In genomic region chr13:41865575-41865974, GRCm38 (mm10) we compare ENCODE assay signal across 11 mouse cellular contexts. TPM values are rescaled to one million over a fixed set of nuclear protein-coding genes. Genes with fewer than 3 reads are reported as not detected.
A peak's percentile ranks its signal among the peaks of the same experiment; 100 is the strongest.
DNase-seq lines count a peak whose midpoint lies in the region; TF ChIP-seq lines count a peak whose summit lies in the region.
"Had no signal": no experiment of that assay in that cellular context is flagged by ENCODE, and none has a peak within 500 bp of the region (broad histone marks: within the 10 kb centered on the region; RNA-seq: fewer than 3 reads in every experiment).

No protein-coding gene starts in this region.

- H3K36me3 ChIP-seq in forebrain, embryonic 10.5 days (replicated peaks) = no peaks in the 10 kb centered on the region

- no peak for TF ChIP-seq POLR2A in lung, adult 2 months (IDR thresholded peaks at IDR 0.05; ENCODE audit: borderline replicate concordance, extremely low read depth, low read depth, low read length)

- intact Hi-C loops in heart, postnatal 14 days (cut with DNase I) = no loop called here

- TF ChIP-seq CTCF in lung, adult 2 months (IDR thresholded peaks at IDR 0.05; ENCODE audit: insufficient read depth, low read length) = no peak

- H3K4me1 ChIP-seq in lung, adult 2 months (ENCODE audit: control insufficient read depth, insufficient read depth, low read length) = peaks cover 5% of the 10 kb centered on the region; the same call in 1 of the 2 replicates
- H3K4me1 ChIP-seq in forebrain, embryonic 10.5 days = no peaks in the 10 kb centered on the region; the same call in 1 of the 2 replicates

- H3K27me3 ChIP-seq in forebrain, embryonic 10.5 days (ENCODE audit: poor library complexity, severe bottlenecking) = no peaks in the 10 kb centered on the region

- WGBS in lung, adult 2 months = 38% methylated on average over 6 of the region's 6 CpGs
- 94% methylated on average over 6 of the region's 6 CpGs for WGBS in forebrain, embryonic 10.5 days

- peak; percentile 10 for DNase-seq in gastrocnemius, adult 18-20 months (ENCODE audit: low spot score)
- no peak for DNase-seq in gastrocnemius, postnatal 4 days (ENCODE audit: low spot score in 2 of 2)
- peak; percentile 48 for DNase-seq in adipocyte (ENCODE audit: low spot score)
- DNase-seq in heart, postnatal 14 days = peak; percentile 39 to 42
- DNase-seq in lung, adult 2 months = peak; percentile 15
- no peak for DNase-seq in frontal cortex, postnatal 36 days (ENCODE audit: low spot score in 2 of 2)
- no peak for DNase-seq in cerebellum, postnatal 36 days
- no peak for DNase-seq in forebrain, embryonic 10.5 days (ENCODE audit: extremely low spot score, low spot score)
- DNase-seq: cerebellum, adult 18-20 months; spleen, adult 18-20 months had no signal

- H3K4me3 ChIP-seq in lung, adult 2 months (replicated peaks; ENCODE audit: extremely low read depth, low read depth, low read length) = no peak overlapping the region
- H3K4me3 ChIP-seq in forebrain, embryonic 10.5 days = no peak overlapping the region

- H3K9me3 ChIP-seq in forebrain, embryonic 10.5 days = no peaks in the 10 kb centered on the region

- H3K27ac ChIP-seq in forebrain, embryonic 10.5 days = no peak overlapping the region

RNA-seq across cellular contexts. Expression of gene Adtrp, which starts 18.1 kb away (rescaled TPM):
- total RNA-seq in gastrocnemius, adult 18-20 months (2021) = under 1 TPM; 0.50 to 0.64 TPM
- total RNA-seq in gastrocnemius, postnatal 4 days (2021) = under 1 TPM; 0.74 to 0.88 TPM
- 1 to 10 TPM; 1.8 to 2.4 TPM for total RNA-seq in heart, postnatal 14 days (2021)
- 1.6 and 4.3 TPM in 2 replicates for polyA plus RNA-seq in lung, adult 2 months (2012; rRNA removed)
- 0.75 TPM in 1 of 2 replicates, not detected in the other for polyA plus RNA-seq in forebrain, embryonic 10.5 days (2016; fragmentation: Nextera tagmentation; extraction: Ambion mirVana)
- polyA plus RNA-seq: forebrain, embryonic 16.5 days had no signal

Comparison
In these comparisons a context has a peak if more than half of its experiments do, and no peak if none do; other contexts are left out.
1. DNase-seq: peak in gastrocnemius, adult 18-20 months (single experiment), adipocyte (single experiment), heart, postnatal 14 days (2 of 2) and lung, adult 2 months (single experiment); none in gastrocnemius, postnatal 4 days (0 of 2), frontal cortex, postnatal 36 days (0 of 2), cerebellum, postnatal 36 days (0 of 2) and forebrain, embryonic 10.5 days (single experiment).